Mouse (Mus musculus): ENCODE measurements at regions not wholly inside any gene's neighbourhood (a gene's known extent, or its start where the extent isn't known, plus 50 kb on each side); places are given as distances from the start of the nearest gene placed in this dataset.

DNA sequence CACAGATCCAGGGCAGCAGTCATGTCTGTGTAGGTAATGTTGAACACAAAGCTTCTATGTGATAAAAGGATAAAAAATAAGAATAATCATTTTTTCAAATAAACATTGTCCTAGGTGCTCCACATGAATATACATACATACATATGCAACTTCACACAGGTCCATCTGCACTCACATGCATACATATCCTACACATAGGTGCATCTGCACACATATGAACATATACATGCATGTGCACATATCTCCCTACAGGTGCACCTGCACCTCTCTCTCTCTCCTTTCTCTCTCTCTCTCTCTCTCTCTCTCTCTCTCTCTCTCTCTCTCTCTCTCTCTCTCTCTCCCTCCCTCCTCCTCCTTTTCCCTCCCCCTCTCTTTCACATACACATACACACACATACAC is 509.9 kb downstream of the Fat4 start:
- no peak overlapping the region for H3K27ac ChIP-seq
- H3K4me3 ChIP-seq, result no peak overlapping the region
- intact Hi-C loops (cut with DNase I), result loop anchor here (10.0 kb wide), 1 partner anchor 512 kb away; the partner anchor contains the start of gene Fat4
- DNase-seq (ENCODE audit: extremely low spot score in 1 of 2, low spot score in 2 of 2), result no peak
- no peak for TF ChIP-seq CTCF (IDR thresholded peaks at IDR 0.05)

DNA sequence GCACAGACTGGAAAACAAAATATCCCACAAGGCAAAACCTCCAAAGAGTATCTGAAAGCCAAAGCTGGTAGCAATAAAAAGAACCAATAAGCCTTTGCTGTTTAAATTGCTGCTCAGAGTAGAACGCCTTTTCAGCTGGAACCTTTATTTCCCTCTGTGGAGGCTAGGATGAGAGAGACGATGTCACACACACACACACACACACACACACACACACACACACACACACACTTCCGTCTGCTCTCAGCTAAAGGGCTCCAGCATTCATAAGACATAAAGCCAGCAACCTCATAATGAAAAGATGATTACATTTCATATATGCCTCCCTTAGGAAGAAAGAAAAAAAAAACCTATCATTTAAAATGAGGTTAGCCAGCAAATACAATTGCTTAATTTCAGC is 510.5 kb downstream of the Fat4 start:
- no peak for DNase-seq (ENCODE audit: extremely low spot score in 1 of 2, low spot score in 2 of 2)
- H3K27ac ChIP-seq, result no peak overlapping the region
- TF ChIP-seq CTCF (IDR thresholded peaks at IDR 0.05), result no peak
- H3K4me3 ChIP-seq, result no peak overlapping the region
- intact Hi-C loops (cut with DNase I), result loop anchor here (10.0 kb wide), 1 partner anchor 512 kb away; the partner anchor contains the start of gene Fat4

DNA sequence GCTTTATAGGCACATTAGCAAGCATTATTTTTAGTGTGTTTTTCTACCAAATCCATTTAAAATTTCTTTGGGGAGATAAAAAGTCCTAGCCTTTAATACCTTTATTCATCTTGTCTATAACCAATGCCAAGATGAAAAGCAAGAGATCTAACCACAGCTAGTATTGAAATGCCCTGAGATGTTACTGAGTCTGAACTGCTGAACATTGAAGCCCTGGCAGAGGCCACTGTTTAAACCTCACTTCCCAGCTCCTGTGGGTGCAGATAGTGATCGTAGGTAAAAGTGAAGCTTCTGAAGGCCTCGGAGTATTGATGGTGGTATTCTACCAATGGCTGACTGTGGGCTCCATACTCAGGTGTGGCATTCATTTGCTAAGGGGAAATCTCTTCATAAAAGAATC is 510.9 kb downstream of the Fat4 start:
- DNase-seq (ENCODE audit: extremely low spot score in 1 of 2, low spot score in 2 of 2), result no peak
- H3K27ac ChIP-seq, result no peak overlapping the region
- TF ChIP-seq CTCF (IDR thresholded peaks at IDR 0.05), result no peak
- no peak overlapping the region for H3K4me3 ChIP-seq
- intact Hi-C loops (cut with DNase I), result loop anchor here (10.0 kb wide), 1 partner anchor 513 kb away; the partner anchor contains the start of gene Fat4

DNA sequence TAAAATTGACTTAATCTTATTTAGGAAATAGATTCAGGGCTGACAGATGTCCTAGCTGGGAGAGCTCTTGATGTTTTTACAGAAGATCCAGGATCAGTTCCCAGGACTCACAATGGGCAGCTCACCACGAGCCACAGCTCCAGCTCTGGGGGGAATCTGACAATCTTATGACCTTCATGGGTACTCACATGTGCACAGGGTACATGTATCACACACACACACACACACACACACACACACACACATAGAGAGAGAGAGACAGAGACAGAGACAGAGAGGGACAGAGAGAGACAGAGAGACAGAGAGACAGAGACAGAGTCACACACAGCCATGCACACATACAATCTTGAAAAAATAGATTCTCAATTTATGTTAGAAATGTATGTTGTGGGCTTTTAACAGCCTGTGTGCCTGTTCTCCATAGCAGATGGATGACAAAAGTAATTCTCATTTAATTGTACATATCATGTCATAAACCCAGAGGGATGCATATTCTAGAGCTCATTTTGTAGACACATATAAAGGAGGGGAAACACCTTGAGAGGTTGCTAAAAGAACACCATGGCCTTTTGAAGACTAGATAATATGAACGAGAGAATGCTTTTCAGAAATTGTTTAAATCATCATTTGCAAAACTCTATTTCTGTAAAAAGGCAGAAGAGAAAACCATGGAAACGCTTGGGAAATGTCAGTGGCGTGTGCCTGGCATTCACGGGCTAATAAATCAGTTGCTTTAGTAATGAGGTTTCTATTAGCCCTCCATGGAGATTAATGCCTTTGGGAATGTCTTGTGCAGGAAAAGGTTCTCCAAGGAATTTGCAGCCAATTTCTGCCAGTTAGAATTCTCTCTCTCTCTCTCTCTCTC is 538.3 kb downstream of the Fat4 start:
- intact Hi-C loops (cut with DNase I), result no loop called here
- no peak overlapping the region for H3K27ac ChIP-seq
- no peak for DNase-seq (ENCODE audit: extremely low spot score in 1 of 2, low spot score in 2 of 2)

DNA sequence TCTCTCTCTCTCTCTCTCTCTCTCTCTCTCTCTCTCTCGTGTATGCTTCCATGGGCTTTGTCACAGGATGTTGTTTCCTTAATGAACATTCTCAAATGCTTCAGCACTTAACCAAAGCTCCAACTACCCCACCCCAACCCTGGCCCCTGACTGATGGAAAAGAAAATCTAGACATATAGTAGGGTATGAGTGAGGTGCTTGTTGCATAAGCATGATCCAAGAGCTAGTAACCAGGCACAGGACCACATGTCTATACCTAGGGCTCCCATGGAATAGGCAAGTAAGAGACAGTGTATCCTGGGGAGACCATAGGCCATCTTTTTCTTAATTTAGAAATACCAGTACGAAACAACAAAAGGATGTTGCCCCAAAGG is 538.9 kb downstream of the Fat4 start:
- Histone ChIP-seq H3K27ac (no peak overlapping the region), H3K4me3 (no peak overlapping the region)
- TF ChIP-seq CTCF (IDR thresholded peaks at IDR 0.05), result no peak
- intact Hi-C loops (cut with DNase I), result no loop called here
- DNase-seq (ENCODE audit: extremely low spot score in 1 of 2, low spot score in 2 of 2), result no peak

More for the DNA sequence above, 538.3 kb downstream of the Fat4 start:
- TF ChIP-seq CTCF (IDR thresholded peaks at IDR 0.05), result no peak
- H3K4me3 ChIP-seq, result no peak overlapping the region

DNA sequence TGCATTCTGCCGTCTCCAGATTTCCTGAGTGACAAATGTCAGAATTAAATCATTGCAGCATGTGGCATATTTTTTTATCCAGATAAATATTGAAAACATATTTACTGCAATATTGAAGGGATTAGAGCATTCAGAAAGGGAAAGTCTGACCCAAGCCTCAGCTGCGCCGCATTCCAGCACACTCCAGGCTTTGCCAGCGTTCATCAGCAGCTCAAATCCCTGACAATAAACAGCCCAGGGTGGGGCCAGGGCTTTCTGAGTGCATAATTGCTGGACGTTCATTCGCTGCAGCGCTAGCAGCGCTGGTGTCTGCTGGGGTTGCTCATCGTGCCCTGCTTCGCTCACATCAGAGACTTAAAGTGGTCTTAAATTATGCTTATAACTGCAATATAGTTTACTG is 556.6 kb downstream of the Fat4 start:
- TF ChIP-seq CTCF (IDR thresholded peaks at IDR 0.05), result no peak
- H3K4me3 ChIP-seq, result no peak overlapping the region
- H3K27ac ChIP-seq, result no peak overlapping the region
- intact Hi-C loops (cut with DNase I), result no loop called here
- DNase-seq (ENCODE audit: extremely low spot score in 1 of 2, low spot score in 2 of 2), result no peak

DNA sequence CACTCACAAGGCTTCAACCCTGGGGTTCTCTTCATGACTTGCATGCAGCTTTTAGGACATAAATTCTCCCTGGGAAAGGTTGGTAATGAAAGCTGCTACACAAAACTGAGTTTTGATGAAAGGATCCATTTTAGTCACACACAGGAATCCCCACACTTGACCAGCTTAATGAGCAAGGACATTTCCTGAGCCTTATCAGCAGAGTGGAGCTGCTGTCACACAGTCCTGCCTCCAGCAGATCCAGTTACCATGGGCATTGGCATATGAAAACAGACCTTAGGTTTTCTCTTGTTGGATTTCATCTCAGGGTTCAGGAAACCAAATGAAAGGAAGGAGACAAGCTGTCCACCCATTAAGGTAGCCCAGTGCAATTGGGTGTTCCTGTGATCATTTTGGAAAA is 568.9 kb downstream of the Fat4 start:
- no peak overlapping the region for H3K27ac ChIP-seq
- TF ChIP-seq CTCF (IDR thresholded peaks at IDR 0.05), result no peak
- DNase-seq (ENCODE audit: extremely low spot score in 1 of 2, low spot score in 2 of 2), result no peak
- intact Hi-C loops (cut with DNase I), result no loop called here
- no peak overlapping the region for H3K4me3 ChIP-seq

DNA sequence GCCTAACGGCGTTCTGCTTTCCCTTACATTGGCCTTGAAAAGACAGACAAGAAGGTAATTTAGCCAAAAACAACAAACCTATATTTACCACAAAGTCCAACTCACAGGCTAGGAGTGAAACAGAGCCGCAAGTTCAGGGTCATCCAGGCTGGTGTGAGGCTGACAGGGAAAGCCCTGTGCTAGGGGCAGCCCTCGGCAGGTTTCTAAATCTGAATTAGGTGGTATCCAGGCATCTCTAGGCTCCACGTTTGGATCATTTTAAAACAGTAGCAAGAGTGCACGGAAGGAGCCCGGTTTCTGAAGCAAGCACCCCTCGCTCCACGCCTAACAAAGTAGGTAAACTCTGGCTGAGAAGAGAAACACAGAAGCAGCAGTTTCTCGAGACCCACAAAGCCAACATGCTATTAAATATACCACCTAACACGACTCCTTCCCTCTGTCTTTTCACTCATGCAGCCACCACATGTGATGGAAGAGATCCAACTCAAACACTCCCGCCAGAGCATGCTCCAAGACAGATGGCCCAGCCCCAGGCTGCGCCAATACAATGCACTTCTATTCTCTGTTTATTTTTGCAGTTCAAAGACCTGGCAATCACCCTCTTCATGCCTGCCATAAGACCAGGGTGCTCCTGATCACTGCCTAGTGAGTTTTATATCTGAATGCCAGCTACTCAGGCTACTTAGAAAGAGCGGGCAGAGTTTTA is 573.6 kb downstream of the Fat4 start:
- intact Hi-C loops (cut with DNase I), result no loop called here
- Histone ChIP-seq H3K27ac (no peak overlapping the region), H3K4me3 (no peak overlapping the region)
- TF ChIP-seq CTCF (IDR thresholded peaks at IDR 0.05), result no peak
- DNase-seq (ENCODE audit: extremely low spot score in 1 of 2, low spot score in 2 of 2), result no peak

DNA sequence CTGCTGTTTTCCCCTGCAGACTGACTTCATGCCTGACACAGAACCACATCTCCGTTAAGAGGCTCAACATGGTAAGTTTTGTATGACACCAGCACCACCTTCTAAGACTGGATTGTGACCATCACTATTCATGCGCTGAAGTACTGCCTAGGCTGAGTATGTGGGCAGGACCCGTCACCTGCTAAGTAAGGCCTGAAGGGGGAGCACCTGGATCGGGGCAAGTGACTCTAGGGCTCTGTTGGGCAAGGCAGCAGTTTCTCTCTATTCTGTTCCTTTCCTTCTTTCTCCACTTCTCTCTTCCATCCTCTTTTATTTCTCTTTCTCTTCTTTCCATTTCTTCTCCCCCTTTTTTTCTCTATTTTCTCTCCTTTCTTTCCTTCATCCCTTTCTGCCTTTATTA is 574.8 kb downstream of the Fat4 start:
- Histone ChIP-seq H3K4me3 (no peak overlapping the region), H3K27ac (no peak overlapping the region)
- intact Hi-C loops (cut with DNase I), result no loop called here
- no peak; the same call in 1 of the 2 replicates for TF ChIP-seq CTCF (IDR thresholded peaks at IDR 0.05)
- no peak for DNase-seq (ENCODE audit: extremely low spot score in 1 of 2, low spot score in 2 of 2)

DNA sequence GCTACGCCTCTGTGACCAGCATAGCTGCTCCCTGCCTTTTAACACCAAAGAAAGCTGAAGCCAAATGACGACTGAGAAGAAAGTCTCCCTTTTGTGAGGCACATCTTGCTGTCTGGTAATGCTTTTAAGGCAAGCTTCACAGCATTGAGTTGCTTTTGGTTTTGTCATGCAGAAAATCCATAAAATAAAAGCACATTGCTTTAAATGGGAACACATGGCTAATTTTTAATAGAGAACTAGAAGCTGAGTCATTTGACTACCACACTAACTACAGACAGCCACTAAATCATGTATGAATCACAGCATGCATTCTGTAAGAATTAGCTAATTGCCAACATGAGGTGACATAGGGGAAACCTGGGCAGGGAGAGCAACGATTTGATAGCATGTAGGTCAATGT is 579.1 kb downstream of the Fat4 start:
- TF ChIP-seq CTCF (IDR thresholded peaks at IDR 0.05), result no peak
- Histone ChIP-seq H3K4me3 (no peak overlapping the region), H3K27ac (no peak overlapping the region)
- DNase-seq (ENCODE audit: extremely low spot score in 1 of 2, low spot score in 2 of 2), result no peak
- intact Hi-C loops (cut with DNase I), result no loop called here

DNA sequence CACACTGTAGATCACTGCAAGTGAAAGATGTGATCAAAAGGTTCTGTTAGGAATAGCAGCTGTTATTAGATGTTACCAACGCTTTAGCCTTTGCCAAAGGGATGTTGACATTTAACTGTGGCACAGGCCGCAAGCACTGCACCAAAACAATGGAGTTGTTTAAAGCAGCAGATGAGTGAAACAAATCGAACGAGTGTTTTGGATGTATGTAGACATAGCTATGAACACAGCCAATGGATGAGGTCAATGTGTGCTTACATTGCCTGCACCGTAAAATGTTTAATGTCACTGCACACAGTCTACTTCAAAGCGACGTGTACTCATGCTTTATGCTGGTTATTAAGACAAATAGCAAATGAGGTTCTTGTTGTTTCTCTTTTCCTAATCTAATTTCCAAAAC is 602.7 kb downstream of the Fat4 start:
- no peak for TF ChIP-seq CTCF (IDR thresholded peaks at IDR 0.05)
- DNase-seq (ENCODE audit: extremely low spot score in 1 of 2, low spot score in 2 of 2), result no peak
- intact Hi-C loops (cut with DNase I), result no loop called here
- Histone ChIP-seq H3K4me3 (no peak overlapping the region), H3K27ac (no peak overlapping the region)

DNA sequence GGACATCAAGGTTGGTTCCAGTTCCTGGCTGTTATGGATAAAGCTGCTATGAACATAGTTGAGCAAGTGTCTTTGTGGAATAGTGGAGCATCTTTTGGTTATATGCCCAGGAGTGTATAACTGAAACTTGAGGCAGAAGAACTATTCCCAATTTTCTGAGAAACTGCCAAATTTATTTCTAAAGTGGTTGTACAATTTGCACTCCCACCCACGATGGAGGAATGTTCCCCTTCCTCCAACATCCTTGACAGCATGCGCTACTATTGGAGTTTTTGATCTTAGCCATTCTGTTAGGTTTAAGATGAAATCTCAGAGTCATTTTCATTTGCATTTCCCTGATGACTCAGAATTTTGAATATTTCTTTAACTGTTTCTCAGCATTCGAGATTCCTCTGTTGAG is 607.6 kb downstream of the Fat4 start:
- TF ChIP-seq CTCF (IDR thresholded peaks at IDR 0.05), result no peak

More for the DNA sequence above, 607.6 kb downstream of the Fat4 start:
- intact Hi-C loops (cut with DNase I), result no loop called here
- Histone ChIP-seq H3K27ac (no peak overlapping the region), H3K4me3 (no peak overlapping the region)
- no peak for DNase-seq (ENCODE audit: extremely low spot score in 1 of 2, low spot score in 2 of 2)

Measured in left cerebral cortex, adult 2 months (tissue).